Mouse (Mus musculus) thymus, postnatal 36 days (tissue): ENCODE measurements around the gene Pdzd2.
A peak's percentile ranks its signal among the peaks of the same experiment; 100 is the strongest.

Source experiments
- DNase-seq, 2 experiments: peaks; one replicate each; pipeline ENCODE4 v3.0.0; 2022; ENCODE audit warnings: mixed read lengths in 2 of 2

Gene Pdzd2

DNA sequence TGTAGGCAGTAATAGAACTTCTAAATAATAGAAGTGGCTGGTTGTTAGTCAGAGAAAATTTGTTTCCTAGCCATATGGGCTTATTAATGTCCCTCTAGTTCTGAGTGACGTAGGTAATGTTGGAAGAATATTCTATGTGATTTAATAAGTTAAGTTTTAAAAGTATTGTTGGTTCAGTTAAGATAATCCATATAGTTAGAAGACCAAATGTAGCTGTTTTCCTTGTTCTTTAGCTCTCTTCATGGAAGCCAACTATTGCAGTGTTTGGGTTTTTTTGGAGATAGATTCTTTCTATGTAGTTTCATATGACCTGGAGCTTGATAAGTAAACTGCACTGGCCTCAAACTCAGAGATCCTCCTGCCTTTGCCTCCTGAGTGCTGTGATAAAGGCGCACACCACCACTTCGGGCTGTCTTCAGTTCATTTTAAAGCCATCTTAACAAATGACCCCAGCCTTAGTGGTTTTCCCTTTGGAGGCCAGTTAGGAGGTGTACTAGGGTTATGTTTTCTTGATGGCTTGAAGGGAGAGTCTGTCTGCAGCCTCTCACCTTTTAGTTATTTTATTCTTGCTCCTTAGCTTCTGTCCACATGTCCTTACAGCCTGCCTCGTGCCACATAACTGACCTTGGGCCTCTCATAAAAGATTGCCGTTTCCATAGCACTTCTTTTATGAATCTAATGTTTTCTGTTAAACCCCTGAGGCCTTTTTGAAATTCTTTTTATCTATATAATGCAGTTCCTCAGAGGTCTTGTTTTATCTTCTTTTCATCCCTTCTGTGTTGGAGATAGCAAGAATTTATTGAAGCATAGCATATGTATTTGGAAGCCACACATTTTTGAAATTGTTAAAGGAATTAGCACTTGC lies 399.0 kb downstream of the Pdzd2 start:
- no peak for DNase-seq

GRCm38 (mm10) chr15:12337779-12338137 lies 402.0 kb downstream of the Pdzd2 start:
- DNase-seq, result no peak

DNA sequence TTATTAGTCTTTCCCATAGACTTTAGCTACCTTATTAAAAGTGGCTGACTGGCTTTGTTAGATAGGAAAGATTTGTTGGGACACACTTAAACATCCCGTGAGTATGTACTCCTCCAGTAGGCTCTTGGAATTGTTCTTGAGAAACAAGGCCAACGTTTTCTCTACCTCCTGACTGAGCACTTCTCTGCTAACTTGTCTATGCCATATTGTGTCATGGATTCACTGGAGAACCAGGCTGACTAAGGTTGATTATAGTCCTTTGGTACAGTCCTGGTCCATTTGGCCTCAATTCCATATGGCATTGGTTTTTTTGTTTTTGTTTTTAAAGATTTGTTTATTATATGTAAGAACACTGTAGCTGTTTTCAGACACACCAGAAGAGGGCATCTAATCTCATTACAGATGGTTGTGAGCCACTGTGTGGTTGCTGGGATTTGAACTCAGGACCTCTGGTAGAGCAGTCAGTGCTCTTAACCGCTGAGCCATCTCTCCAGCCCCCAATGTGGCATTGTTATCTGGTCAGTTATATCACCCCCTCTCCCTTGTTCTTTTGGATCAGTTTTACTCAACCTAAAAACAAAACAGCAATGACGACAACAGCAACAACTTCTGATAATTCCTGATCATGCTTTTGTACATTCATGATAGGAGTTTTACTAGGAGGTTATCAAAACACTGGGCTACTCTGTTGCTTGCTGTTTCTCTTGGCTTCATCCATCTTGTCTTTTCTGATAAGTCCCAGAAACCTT lies 402.5 kb downstream of the Pdzd2 start:
- no peak for DNase-seq

- DNase-seq, result no peak
Observed at GRCm38 (mm10) chr15:12334381-12334780, 405.3 kb downstream of the Pdzd2 start.

DNA sequence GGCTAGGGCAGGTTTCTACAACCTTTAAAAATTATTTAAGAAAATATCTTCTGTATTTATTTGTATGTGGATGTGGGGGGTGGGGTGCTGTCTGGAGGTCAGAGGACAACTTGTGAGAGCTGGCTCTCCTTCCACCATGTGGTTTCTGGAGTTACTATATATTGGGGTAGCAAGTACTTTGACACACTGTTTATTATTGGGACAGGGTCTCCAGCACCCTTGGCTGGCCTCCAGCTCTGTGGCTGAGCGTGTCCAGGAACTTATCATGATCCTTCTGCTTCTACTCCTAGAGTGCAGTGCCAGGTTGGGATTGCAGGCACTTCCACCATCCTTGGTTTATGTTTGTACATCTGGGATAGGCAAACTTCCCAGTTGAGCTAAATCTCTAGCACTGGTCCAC lies 408.4 kb downstream of the Pdzd2 start:
- no peak for DNase-seq

GRCm38 (mm10) chr15:12330892-12331291 lies 408.8 kb downstream of the Pdzd2 start:
- no peak for DNase-seq

- no peak for DNase-seq
Observed at GRCm38 (mm10) chr15:12330389-12330788, 409.3 kb downstream of the Pdzd2 start.

GRCm38 (mm10) chr15:12324326-12324725 lies 415.4 kb downstream of the Pdzd2 start:
- no peak for DNase-seq

- no peak for DNase-seq
Observed at GRCm38 (mm10) chr15:12322676-12323402, 416.9 kb downstream of the Pdzd2 start.

- peak; percentile 58 to 67 for DNase-seq
Observed at GRCm38 (mm10) chr15:12321788-12322621, 417.7 kb downstream of the Pdzd2 start, which contains the start of gene 1810049J17Rik. Gene 1810049J17Rik, minus strand, starts transcription at chr15:12321899.

DNA sequence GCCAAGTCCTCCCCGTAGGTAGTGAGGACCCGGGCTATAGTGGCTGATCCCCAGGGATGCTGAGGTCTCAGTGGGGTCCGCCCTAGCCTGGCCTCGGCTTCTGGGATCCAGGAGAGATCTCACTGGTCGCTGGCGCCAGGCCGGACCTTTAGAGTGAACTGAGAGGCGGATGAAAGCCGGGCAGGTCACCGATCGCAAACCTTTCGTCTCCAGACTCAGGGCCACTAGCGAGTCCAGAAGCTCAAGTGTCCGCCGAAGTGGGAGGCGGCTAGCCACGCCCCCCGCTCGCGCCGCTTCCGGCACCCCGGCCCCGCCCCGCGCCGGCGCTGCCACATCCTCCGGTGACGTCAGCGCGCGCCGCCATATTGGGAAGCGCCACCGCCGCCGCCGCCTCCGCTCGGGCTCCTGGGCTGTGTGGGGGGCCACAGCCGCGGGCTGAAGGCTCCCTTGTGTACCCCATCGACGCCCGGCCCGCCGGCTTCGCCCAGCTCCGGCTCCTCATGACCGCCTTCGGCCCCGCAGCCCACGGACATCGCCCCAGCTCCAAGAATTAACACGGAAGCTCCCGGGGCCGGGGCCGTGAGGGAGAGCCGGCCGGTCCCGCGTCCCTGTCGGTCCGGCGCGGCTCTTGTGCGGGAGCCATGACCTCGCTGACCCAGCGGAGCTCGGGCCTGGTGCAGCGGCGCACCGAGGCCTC lies 418.5 kb downstream of the Pdzd2 start, which contains the start of gene Golph3:
Golph3 (plus strand) TSS at position 360 of the 697 bp plus-strand sequence.
- peak; percentile 93 to 94 for DNase-seq

DNA sequence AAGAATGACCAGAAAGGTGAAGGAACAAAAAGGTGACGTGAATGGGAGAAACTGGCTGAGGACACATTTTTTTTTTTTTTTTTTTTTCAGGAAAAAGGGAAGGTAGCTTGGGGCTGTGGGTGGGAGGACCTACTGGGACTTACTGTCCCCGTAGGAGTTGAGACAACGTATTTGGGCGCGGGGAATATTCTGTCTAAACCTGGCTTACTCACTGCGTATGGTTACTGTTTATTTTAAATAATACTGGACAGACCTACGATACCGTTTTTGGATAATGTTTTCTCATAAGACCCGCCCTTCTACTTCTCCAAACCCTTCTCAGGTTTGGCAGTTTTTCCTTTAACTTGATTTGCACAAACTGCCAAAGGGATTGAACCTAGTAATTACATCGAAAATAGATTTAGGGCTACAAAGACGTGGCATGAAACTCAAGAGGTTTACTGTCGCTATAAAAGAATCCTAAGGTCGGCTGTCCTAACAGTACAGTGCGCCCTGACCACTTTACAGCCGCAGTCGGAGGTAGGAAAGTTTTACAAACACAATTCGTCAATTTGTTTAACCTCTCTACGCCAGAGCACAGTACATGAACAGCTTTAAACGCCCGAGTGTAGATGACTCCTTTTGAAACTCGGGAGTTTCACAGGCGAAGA lies 419.2 kb downstream of the Pdzd2 start:
- no peak for DNase-seq

GRCm38 (mm10) chr15:12319889-12320288 lies 419.8 kb downstream of the Pdzd2 start:
- DNase-seq, result no peak

- DNase-seq, result no peak
Observed at GRCm38 (mm10) chr15:12318451-12318850, 421.3 kb downstream of the Pdzd2 start.

GRCm38 (mm10) chr15:12317290-12317689 lies 422.4 kb downstream of the Pdzd2 start:
- no peak for DNase-seq

GRCm38 (mm10) chr15:12315996-12316395 lies 423.7 kb downstream of the Pdzd2 start:
- no peak for DNase-seq

DNA sequence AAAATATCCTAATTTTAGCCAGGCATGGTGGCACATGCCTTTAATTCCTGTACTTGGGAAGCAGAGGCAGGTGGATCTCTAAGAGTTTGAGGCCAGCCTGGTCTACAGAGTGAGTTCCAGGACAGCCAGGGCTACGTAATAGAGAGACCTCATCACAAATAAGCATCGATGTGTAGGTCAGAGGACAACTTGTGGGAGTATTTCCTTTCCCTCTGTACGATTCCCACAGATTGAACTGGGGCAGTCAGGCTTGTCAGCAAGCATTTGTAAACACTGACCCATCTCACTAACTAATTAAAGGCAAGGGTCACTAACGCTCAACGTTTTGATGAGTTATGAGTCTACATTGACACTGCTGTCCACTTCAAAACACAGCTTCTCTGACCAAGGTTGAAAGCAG lies 425.1 kb downstream of the Pdzd2 start:
- DNase-seq, result no peak

GRCm38 (mm10) chr15:12313255-12313654 lies 426.5 kb downstream of the Pdzd2 start:
- no peak for DNase-seq

DNA sequence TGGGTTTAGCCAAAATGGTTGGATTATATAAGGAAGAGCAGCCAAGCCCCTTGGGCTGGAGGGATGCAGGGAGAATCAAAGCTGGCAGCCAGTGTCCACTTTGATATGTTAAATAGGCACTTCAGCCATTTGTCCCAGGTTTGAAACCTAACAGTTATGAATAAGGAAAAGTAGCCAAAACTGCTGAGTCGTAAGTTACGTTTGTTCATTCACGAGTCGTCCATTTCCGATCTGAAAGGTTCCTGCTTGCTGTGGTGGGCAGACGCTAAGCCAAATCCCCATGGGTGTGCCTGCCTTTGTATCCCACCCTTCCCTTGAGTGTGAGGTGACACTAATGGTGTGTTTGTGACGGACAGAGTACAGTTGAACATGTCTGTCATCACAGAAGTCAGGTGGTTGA lies 428.3 kb downstream of the Pdzd2 start:
- DNase-seq, result no peak

- DNase-seq, result no peak
Observed at GRCm38 (mm10) chr15:12310676-12311075, 429.0 kb downstream of the Pdzd2 start.
